Mouse (Mus musculus): ENCODE data around the gene Ly86. TPM values are rescaled to one million over a fixed set of nuclear protein-coding genes. Genes with fewer than 3 reads are reported as not detected.

The Ly86 gene
- polyA plus RNA-seq, 2 experiments: 7.0 to 14.1 TPM

DNA sequence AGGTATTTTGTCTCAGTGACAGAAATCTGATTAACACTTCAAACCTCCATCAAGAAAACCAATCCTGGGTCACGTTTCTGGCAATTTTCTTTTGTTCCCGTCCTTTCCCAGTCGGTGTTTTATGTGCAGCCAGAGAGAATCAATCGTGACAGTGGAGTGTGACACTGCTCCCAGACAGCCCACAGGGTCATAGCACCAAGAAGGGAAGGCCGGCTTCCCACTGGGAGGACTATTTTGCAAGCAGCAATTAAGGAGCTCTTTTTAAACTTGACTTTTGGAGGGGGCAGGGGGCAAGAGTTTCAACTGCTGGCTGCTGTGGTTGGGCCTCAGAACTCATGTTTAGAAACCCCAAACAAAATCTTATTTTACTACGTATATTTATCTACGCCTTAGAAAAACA, 97.5 kb downstream of the Ly86 start:
- no peak for ATAC-seq (ENCODE audit: insufficient read depth)
- WGBS (ENCODE audit: insufficient replicate concordance): 37% methylated on average over 7 of the region's 7 CpGs
- H3K27me3 ChIP-seq (ENCODE audit: control insufficient read depth, insufficient read depth, low read length): no peaks in the 10 kb centered on the region

DNA sequence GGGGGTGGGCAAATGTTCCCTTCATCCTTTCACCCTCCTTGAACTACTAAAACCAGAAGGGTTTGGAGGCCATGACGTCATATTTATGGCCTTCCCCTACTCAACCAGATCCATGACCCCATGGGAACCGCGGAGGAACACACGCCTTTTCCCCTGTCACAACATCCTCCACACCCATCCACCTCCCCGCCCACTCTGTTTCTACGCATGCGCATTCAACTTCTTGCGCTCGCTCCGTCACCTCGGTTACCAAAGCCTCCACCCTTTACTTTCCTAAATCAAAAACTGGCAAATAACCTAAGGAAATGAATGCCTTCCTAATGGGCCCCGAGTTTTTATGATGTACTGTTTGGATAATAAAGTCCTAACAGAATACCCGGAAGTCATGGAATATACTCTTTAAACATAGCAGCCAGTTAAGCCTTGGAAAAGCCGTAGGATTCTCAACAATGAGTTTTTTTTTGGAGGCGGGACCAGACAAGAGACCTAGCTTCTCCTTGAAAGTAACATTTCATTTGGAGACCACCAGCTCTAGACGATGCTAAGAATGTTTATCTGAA, 101.8 kb downstream of the Ly86 start:
- WGBS (ENCODE audit: insufficient replicate concordance): 71% methylated on average over 16 of the region's 16 CpGs
- H3K9me3 ChIP-seq (ENCODE audit: control insufficient read depth, low read length): no peaks in the 10 kb centered on the region

More for the DNA sequence above, 97.5 kb downstream of the Ly86 start:
- Histone ChIP-seq H3K4me1 (replicated peaks; ENCODE audit: control insufficient read depth in 2 of 2, insufficient read depth in 2 of 2, low read length in 1 of 2) (peaks cover 0 to 13% of the 10 kb centered on the region in 2 experiments; a peak in 2 of 4 replicates), H3K4me3 (ENCODE audit: insufficient read depth in 1 of 2, low read depth in 2 of 2, low read length in 2 of 2) (no peak overlapping the region), H3K9me3 (ENCODE audit: control insufficient read depth, low read length) (no peaks in the 10 kb centered on the region), H3K27ac (no peak overlapping the region), H3K9ac (replicated peaks) (no peak overlapping the region), H3K36me3 (replicated peaks; ENCODE audit: control insufficient read depth, insufficient read depth, low read depth) (no peaks in the 10 kb centered on the region), H3K4me2 (ENCODE audit: low read depth) (no peak overlapping the region)
- TF ChIP-seq CTCF (IDR thresholded peaks at IDR 0.05; ENCODE audit: low read depth): no peak
- TF ChIP-seq EP300 (IDR thresholded peaks at IDR 0.05; ENCODE audit: low read depth): no peak
- DNase-seq (ENCODE audit: low read depth in 3 of 3, low spot score in 3 of 3): no peak

DNA sequence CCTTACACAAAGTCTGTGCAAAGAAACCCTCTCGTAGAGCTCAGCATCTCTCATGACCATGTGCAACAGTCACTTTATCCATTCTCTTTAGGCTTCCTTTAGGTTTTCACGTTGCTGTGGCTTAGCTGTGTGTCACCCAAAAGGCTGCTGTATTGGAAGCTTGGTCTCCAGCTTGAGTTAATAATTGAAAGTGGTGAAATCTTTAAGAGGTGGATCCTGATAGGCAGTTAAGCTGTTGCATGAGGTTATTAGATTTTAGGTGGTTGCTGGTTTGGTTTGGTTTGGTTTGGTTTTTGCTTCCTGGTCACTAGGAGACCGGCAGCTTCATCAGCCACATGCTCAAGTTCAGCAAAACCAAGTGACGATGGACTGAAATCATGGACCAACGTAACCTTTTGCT, 106.0 kb downstream of the Ly86 start:
- Histone ChIP-seq H3K9me3 (ENCODE audit: control insufficient read depth, low read length) (no peaks in the 10 kb centered on the region), H3K4me2 (ENCODE audit: low read depth) (no peak overlapping the region), H3K27ac (no peak overlapping the region), H3K27me3 (ENCODE audit: control insufficient read depth, insufficient read depth, low read length) (no peaks in the 10 kb centered on the region), H3K4me3 (ENCODE audit: insufficient read depth in 1 of 2, low read depth in 2 of 2, low read length in 2 of 2) (no peak overlapping the region), H3K36me3 (replicated peaks; ENCODE audit: control insufficient read depth, insufficient read depth, low read depth) (no peaks in the 10 kb centered on the region), H3K4me1 (replicated peaks; ENCODE audit: control insufficient read depth in 2 of 2, insufficient read depth in 2 of 2, low read length in 1 of 2) (peaks cover 0 to 29% of the 10 kb centered on the region in 2 experiments; a peak in 2 of 4 replicates), H3K9ac (replicated peaks) (no peak overlapping the region)
- 57% methylated on average over 5 of the region's 5 CpGs for WGBS (ENCODE audit: insufficient replicate concordance)
- ATAC-seq (ENCODE audit: insufficient read depth) (no peak), DNase-seq (ENCODE audit: low read depth in 3 of 3, low spot score in 3 of 3) (no peak)
- TF ChIP-seq EP300 (IDR thresholded peaks at IDR 0.05; ENCODE audit: low read depth) (no peak), CTCF (IDR thresholded peaks at IDR 0.05; ENCODE audit: low read depth) (no peak)

More for the DNA sequence above, 101.8 kb downstream of the Ly86 start:
- Histone ChIP-seq H3K9ac (replicated peaks) (no peak overlapping the region), H3K4me2 (ENCODE audit: low read depth) (no peak overlapping the region), H3K4me3 (ENCODE audit: insufficient read depth in 1 of 2, low read depth in 2 of 2, low read length in 2 of 2) (no peak overlapping the region), H3K36me3 (replicated peaks; ENCODE audit: control insufficient read depth, insufficient read depth, low read depth) (no peaks in the 10 kb centered on the region), H3K27ac (no peak overlapping the region), H3K4me1 (replicated peaks; ENCODE audit: control insufficient read depth in 2 of 2, insufficient read depth in 2 of 2, low read length in 1 of 2) (peaks cover 0 to 16% of the 10 kb centered on the region in 2 experiments; a peak in 2 of 4 replicates), H3K27me3 (ENCODE audit: control insufficient read depth, insufficient read depth, low read length) (no peaks in the 10 kb centered on the region)
- no peak for TF ChIP-seq EP300 (IDR thresholded peaks at IDR 0.05; ENCODE audit: low read depth)
- no peak for DNase-seq (ENCODE audit: low read depth in 3 of 3, low spot score in 3 of 3)
- no peak for ATAC-seq (ENCODE audit: insufficient read depth)

DNA sequence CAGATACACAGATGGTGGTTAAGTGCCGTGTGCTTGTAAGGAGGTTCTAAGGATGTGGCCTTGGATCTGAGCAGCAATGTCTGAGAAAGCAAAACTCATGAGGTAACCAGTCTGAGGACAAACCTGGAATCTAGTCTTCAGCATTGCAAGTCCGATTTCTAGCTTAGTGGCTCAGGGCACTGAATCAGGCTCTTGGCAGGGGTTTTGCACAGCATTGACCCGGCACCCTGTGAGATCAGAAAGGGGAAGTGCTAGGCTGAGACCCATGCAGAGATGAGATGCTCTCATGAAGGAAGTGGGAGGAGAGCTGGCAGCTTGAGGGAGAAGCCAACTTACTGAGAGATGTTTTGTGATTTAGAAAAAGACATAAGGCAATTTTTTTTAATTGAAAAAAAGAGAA, 106.5 kb downstream of the Ly86 start:
- H3K4me3 ChIP-seq (ENCODE audit: insufficient read depth in 1 of 2, low read depth in 2 of 2, low read length in 2 of 2): no peak overlapping the region
- peaks cover 0 to 31% of the 10 kb centered on the region in 2 experiments; a peak in 2 of 4 replicates for H3K4me1 ChIP-seq (replicated peaks; ENCODE audit: control insufficient read depth in 2 of 2, insufficient read depth in 2 of 2, low read length in 1 of 2)
- TF ChIP-seq EP300 (IDR thresholded peaks at IDR 0.05; ENCODE audit: low read depth) (no peak), CTCF (IDR thresholded peaks at IDR 0.05; ENCODE audit: low read depth) (no peak)
- H3K36me3 ChIP-seq (replicated peaks; ENCODE audit: control insufficient read depth, insufficient read depth, low read depth): no peaks in the 10 kb centered on the region
- H3K27me3 ChIP-seq (ENCODE audit: control insufficient read depth, insufficient read depth, low read length): no peaks in the 10 kb centered on the region
- no peak overlapping the region for H3K27ac ChIP-seq
- no peaks in the 10 kb centered on the region for H3K9me3 ChIP-seq (ENCODE audit: control insufficient read depth, low read length)
- H3K4me2 ChIP-seq (ENCODE audit: low read depth): no peak overlapping the region
- WGBS (ENCODE audit: insufficient replicate concordance): 20% methylated on average over 3 of the region's 3 CpGs
- DNase-seq (ENCODE audit: low read depth in 3 of 3, low spot score in 3 of 3) (no peak), ATAC-seq (ENCODE audit: insufficient read depth) (no peak)
- H3K9ac ChIP-seq (replicated peaks): no peak overlapping the region

DNA sequence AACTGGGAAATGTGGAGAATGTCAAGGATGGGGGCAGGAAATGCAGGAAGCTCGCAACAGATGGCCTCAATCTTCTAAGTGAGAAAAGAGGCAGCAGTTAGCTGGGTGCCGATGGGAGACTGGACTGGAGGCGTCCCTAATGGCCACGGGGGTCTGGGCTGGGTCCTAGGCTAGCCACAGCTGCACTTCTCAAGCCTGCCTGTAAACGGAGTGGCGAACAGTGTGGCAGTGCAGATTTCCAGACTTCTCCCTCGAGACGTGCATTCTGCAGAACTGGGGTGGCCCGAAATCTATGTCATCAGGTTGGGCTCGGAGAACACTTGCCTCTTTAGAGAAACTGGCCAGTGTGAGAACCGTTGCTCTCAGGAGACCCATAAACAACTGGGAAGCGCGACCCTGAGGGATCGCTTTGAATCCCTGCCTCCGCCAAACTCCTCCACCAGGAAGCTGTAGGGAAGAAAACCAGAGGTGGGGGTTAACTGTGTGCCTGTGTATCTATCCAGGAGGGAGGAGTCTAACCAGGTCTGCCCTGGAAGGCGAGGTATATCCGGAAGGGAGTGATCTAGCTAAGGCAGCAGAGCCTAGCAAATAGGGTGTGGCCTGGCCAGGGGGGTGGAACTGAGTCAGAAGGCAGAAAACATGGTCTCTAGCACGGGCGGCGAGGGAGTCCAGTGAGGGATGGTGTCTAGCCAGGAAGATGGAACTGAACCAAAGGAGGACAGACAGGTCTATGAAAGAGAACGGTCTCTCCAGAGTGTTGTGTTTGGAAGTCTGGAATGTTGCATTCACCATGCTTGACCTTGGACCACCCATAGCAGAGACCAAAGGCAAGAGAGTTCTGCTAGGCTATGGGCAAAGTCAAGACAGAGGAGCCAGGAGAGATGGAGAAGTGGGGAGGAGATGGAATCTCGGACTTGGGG, 107.3 kb downstream of the Ly86 start:
- Histone ChIP-seq H3K27ac (no peak overlapping the region), H3K27me3 (ENCODE audit: control insufficient read depth, insufficient read depth, low read length) (no peaks in the 10 kb centered on the region), H3K36me3 (replicated peaks; ENCODE audit: control insufficient read depth, insufficient read depth, low read depth) (no peaks in the 10 kb centered on the region), H3K4me3 (ENCODE audit: insufficient read depth in 1 of 2, low read depth in 2 of 2, low read length in 2 of 2) (peak overlapping the region; percentile 3 to 29), H3K4me1 (replicated peaks; ENCODE audit: control insufficient read depth in 2 of 2, insufficient read depth in 2 of 2, low read length in 1 of 2) (peaks cover 0 to 37% of the 10 kb centered on the region in 2 experiments; a peak in 2 of 4 replicates), H3K4me2 (ENCODE audit: low read depth) (peak overlapping the region; percentile 63), H3K9ac (replicated peaks) (no peak overlapping the region), H3K9me3 (ENCODE audit: control insufficient read depth, low read length) (no peaks in the 10 kb centered on the region)
- TF ChIP-seq EP300 (IDR thresholded peaks at IDR 0.05; ENCODE audit: low read depth): no peak
- TF ChIP-seq CTCF (IDR thresholded peaks at IDR 0.05; ENCODE audit: low read depth): no peak; the same call in 1 of the 2 replicates
- 6% methylated on average over 22 of the region's 22 CpGs for WGBS (ENCODE audit: insufficient replicate concordance)
- DNase-seq (ENCODE audit: low read depth in 3 of 3, low spot score in 3 of 3) (no peak), ATAC-seq (ENCODE audit: insufficient read depth) (peak; percentile 73)
